Mouse (Mus musculus) cortical plate, adult 2 months (tissue): ENCODE data around the gene Slco3a1. TPM values are rescaled to one million over a fixed set of nuclear protein-coding genes. Genes with fewer than 3 reads are reported as not detected.

Experiments used
- H3K27ac ChIP-seq: fragments of 200-500 bp; 2 replicates; pipeline ENCODE4 v1.5.1; 2012; ENCODE audit warnings: low read length, control low read depth, inconsistent platforms; ENCODE audit not compliant: insufficient read depth
- H3K4me1 ChIP-seq: fragments of 200-500 bp; 2 replicates; pipeline ENCODE4 v1.6.1; 2011; ENCODE audit warnings: low read length; ENCODE audit not compliant: control insufficient read depth, insufficient read depth
- H3K4me3 ChIP-seq: fragments of 200-500 bp; 2 replicates; pipeline ENCODE4 v1.5.1; 2011; ENCODE audit warnings: mild to moderate bottlenecking, low read length, control low read depth; ENCODE audit not compliant: insufficient read depth
- CTCF ChIP-seq: fragments of 200-500 bp; IDR thresholded peaks from 2 replicates; pipeline ENCODE4 v1.5.1; 2011; ENCODE audit warnings: mild to moderate bottlenecking, control low read depth, low read length; ENCODE audit not compliant: insufficient read depth; ENCODE audit errors: extremely low read depth
- POLR2A ChIP-seq: fragments of 200-500 bp; IDR thresholded peaks from 2 replicates; pipeline ENCODE4 v1.6.1; 2011; ENCODE audit warnings: mild to moderate bottlenecking, low read length, control low read depth; ENCODE audit not compliant: insufficient read depth; ENCODE audit errors: extremely low read depth
- polyA plus RNA-seq: library from polyadenylated mRNA; depleted of rRNA; stranded (reverse); fragments of >200 nt; gene quantifications from 2 replicates; pipeline ENCODE4 v1.2.3, GENCODE M21; 2012

The Slco3a1 gene
- polyA plus RNA-seq, 1 experiment, result 26.5 TPM

DNA sequence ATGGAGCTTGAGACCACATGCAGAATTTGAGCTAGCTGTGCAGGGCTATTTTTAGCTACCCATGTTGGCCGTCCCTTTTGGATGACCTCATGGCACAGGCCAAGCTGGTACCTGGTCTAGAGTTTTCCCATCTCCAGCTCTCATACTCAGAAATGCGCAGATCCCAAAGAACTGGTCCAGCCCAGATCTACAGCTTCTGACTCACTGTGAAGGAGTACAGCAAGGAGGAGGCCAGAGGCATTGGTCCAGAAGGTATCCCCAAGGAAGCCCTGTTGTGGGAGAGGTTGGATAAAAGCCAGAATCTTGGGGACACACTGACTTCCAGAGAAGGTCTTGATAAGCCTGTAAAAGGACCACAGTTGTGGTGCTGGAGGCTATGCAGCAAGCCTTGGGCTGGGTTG lies 172.7 kb downstream of the Slco3a1 start:
- TF ChIP-seq POLR2A (no peak), CTCF (no peak)
- no peak overlapping the region for H3K4me3 ChIP-seq
- peaks cover 8% of the 10 kb centered on the region for H3K4me1 ChIP-seq
- H3K27ac ChIP-seq, result no peak overlapping the region

DNA sequence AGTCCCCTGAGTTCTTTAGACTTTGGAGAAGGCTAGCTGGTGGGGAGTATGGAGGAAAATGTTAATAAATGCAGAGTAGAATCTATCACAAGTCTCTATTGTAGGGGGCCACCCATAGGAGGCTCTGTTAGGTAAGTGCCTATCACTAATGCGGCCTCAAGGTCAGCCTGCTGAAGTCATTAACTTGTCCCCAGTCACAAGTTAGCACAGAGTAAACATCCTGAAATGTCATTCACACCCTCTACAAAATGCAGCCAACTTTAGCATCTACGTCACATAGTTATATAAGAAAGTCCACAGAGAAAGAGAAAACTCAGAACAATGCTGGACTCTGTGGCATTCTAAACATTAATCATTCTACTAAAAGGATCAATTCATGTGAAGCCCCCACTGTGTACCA lies 173.5 kb downstream of the Slco3a1 start:
- no peak for TF ChIP-seq CTCF
- no peak for TF ChIP-seq POLR2A
- Histone ChIP-seq H3K27ac (no peak overlapping the region), H3K4me1 (peaks cover 12% of the 10 kb centered on the region), H3K4me3 (no peak overlapping the region)

DNA sequence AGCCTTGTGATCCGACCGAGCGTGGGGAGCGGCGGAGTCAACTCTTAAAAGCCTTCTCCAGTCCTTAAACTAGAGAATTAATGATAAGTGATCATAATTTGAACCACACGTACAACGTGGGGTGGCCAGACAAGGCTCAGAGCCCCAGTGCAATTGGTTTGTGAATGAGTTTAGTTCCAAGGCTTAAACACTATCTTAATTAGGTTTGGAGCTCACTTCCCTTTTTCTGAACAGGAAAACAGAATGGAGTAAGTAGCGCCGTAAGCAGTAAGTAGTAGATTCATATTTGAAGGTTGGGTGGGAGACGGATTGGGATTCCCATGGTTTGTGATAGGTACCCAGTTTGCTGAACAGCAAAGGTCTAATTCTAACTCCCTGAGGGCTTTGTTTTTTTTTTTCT lies 176.7 kb downstream of the Slco3a1 start:
- Histone ChIP-seq H3K4me3 (no peak overlapping the region), H3K4me1 (peaks cover 12% of the 10 kb centered on the region), H3K27ac (no peak overlapping the region)
- no peak for TF ChIP-seq CTCF
- no peak for TF ChIP-seq POLR2A

- no peak overlapping the region for H3K4me3 ChIP-seq
- no peak for TF ChIP-seq POLR2A
- no peak for TF ChIP-seq CTCF
- no peak overlapping the region for H3K27ac ChIP-seq
- H3K4me1 ChIP-seq, result peaks cover 6% of the 10 kb centered on the region; the same call in 1 of the 2 replicates
Observed at GRCm38 (mm10) chr7:74376397-74377044, 178.1 kb downstream of the Slco3a1 start.

DNA sequence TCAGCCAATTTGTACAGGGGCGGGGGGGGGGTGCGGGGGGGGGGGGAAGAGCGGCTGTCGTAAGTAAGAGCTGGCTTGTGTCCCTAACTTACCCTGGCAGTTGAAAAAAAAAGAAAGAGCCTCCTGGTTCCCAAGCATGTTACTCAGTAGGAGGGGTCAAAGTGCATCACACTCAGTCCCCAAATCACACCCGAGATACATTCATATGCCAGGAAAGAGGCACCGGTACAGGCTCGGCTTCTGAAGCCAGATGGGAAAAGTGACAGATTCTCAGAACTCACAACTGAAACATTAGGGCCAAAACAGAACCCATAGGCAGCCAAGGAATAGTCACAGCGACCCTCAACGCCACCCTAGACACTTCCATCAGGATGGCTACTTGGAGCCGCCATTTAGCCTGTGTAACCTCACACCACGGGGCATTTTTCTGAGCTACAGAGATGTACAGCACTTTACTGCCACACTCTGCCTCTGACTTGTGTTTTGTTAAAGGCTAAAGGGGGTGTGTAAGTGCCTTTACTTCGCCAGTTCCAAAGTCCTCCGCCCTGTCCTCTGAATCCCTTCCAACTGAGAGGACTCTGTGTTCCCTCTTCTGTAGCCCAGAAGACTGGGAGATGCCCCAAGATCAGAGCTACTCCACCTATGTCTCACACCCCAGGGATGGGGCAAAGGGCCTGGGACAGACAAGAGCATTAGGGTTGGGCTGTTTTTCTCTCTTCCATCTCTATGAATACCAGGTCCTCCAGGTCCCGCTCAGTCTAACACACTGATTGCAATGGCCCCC lies 179.2 kb downstream of the Slco3a1 start:
- Histone ChIP-seq H3K4me1 (peaks cover 6% of the 10 kb centered on the region; the same call in 1 of the 2 replicates), H3K27ac (no peak overlapping the region), H3K4me3 (no peak overlapping the region)
- TF ChIP-seq POLR2A (no peak), CTCF (no peak)

- H3K4me3 ChIP-seq, result no peak overlapping the region
- no peak overlapping the region for H3K27ac ChIP-seq
- H3K4me1 ChIP-seq, result peaks cover 6% of the 10 kb centered on the region; the same call in 1 of the 2 replicates
- TF ChIP-seq CTCF (no peak), POLR2A (no peak)
Observed at GRCm38 (mm10) chr7:74373056-74373455, 181.5 kb downstream of the Slco3a1 start.

GRCm38 (mm10) chr7:74372141-74372582 lies 182.4 kb downstream of the Slco3a1 start:
- H3K4me1 ChIP-seq, result peaks cover 6% of the 10 kb centered on the region; the same call in 1 of the 2 replicates
- no peak overlapping the region for H3K27ac ChIP-seq
- no peak overlapping the region for H3K4me3 ChIP-seq
- TF ChIP-seq CTCF, result no peak
- TF ChIP-seq POLR2A, result no peak

DNA sequence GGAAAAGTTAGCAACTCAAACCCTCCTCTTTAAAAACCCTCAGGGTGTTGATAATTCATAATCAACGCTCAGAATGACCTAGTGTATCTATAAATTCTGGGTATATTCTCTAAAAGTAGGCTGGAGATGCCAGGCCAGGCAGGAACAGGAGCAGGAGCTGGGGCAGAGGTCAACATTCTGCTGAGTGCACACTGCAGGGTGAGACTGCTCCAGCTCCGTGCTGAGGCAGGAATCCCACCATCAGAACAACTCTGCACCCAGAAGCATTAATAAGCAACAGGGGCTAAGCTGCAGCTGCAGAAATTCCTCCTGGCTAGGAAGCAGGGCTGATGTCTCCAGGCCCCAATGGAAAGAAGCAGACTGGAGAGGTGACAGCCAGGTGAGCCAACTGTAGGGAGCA lies 182.9 kb downstream of the Slco3a1 start:
- no peak for TF ChIP-seq CTCF
- TF ChIP-seq POLR2A, result no peak
- peaks cover 3% of the 10 kb centered on the region; the same call in 1 of the 2 replicates for H3K4me1 ChIP-seq
- H3K27ac ChIP-seq, result no peak overlapping the region
- no peak overlapping the region for H3K4me3 ChIP-seq

DNA sequence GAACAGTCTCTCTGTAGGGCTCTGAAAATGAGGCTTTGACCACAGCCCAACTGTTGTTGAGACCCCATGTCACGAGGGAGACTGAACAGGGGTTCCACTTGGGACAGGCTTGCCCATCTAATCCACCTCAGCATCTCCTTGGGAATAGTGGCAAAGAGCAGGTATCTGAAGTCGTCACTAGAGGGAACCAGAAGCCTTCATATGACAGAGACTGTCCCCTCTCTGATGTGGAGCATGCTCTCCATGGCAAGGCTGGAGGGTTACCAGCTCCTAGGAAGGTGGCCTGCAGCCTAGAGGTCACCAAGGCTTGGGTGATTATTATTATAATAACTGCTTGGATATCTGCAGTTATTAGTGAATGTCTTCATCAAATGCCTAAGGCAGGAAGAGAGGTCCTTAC lies 183.4 kb downstream of the Slco3a1 start:
- no peak overlapping the region for H3K4me3 ChIP-seq
- peaks cover 1% of the 10 kb centered on the region; the same call in 1 of the 2 replicates for H3K4me1 ChIP-seq
- H3K27ac ChIP-seq, result no peak overlapping the region
- TF ChIP-seq POLR2A, result no peak
- peak; percentile 84 for TF ChIP-seq CTCF
